Mouse (Mus musculus) heart, embryonic 10.5 days (tissue): ENCODE data around the gene Prrc2b. TPM values are rescaled to one million over a fixed set of nuclear protein-coding genes. Genes with fewer than 3 reads are reported as not detected.

Experiments
- DNase-seq: peaks from one replicate; pipeline ENCODE4 v3.0.0-alpha.2; 2017; ENCODE audit warnings: low spot score
- H3K27ac ChIP-seq: fragments of 300-500 bp; sonication (generic); 2 replicates; pipeline ENCODE4 v1.5.1; 2016; ENCODE audit warnings: mild to moderate bottlenecking
- H3K27me3 ChIP-seq: fragments of 300-500 bp; sonication (generic); 2 replicates; pipeline ENCODE4 v1.6.1; 2016; ENCODE audit warnings: mild to moderate bottlenecking; ENCODE audit not compliant: poor library complexity, insufficient read depth, severe bottlenecking
- H3K36me3 ChIP-seq: fragments of 300-500 bp; sonication (generic); 2 replicates; pipeline ENCODE4 v1.6.1; 2016; ENCODE audit warnings: mild to moderate bottlenecking, moderate library complexity
- H3K4me1 ChIP-seq: fragments of 300-500 bp; sonication (generic); 2 replicates; pipeline ENCODE4 v1.6.1; 2016; ENCODE audit warnings: mild to moderate bottlenecking
- H3K4me3 ChIP-seq: fragments of 300-500 bp; sonication (generic); 2 replicates; pipeline ENCODE4 v1.5.1; 2016; ENCODE audit warnings: mild to moderate bottlenecking, moderate library complexity
- H3K9me3 ChIP-seq: fragments of 300-500 bp; sonication (generic); 2 replicates; pipeline ENCODE4 v1.6.1; 2016; ENCODE audit warnings: mild to moderate bottlenecking, moderate library complexity
- WGBS: fragments of 180-500 bp; shearing (Covaris S2); methylation state at CpG from one replicate; pipeline ENCODE4 v1.1.7; 2016; 5-methylcytosine and 5-hydroxymethylcytosine counted together
- polyA plus RNA-seq: library from polyadenylated mRNA; unstranded; fragments of >200 nt; fragmentation: Nextera tagmentation; extraction: Ambion mirVana; gene quantifications from 2 replicates; pipeline ENCODE4 v1.2.1, GENCODE M21; 2016

Gene Prrc2b
- polyA plus RNA-seq, 1 experiment from 2014 or later, result 54.6 TPM

- H3K9me3 ChIP-seq, result no peaks in the 10 kb centered on the region
- WGBS, result 56% methylated on average over 6 of the region's 6 CpGs
Observed at GRCm38 (mm10) chr2:32142368-32142767, 8.5 kb upstream of the Prrc2b start.

GRCm38 (mm10) chr2:32144633-32145032 is 6.2 kb upstream of the Prrc2b start:
- no peak overlapping the region for H3K27ac ChIP-seq
- H3K9me3 ChIP-seq, result no peaks in the 10 kb centered on the region
- no peaks in the 10 kb centered on the region for H3K27me3 ChIP-seq
- H3K36me3 ChIP-seq, result no peaks in the 10 kb centered on the region
- no peak overlapping the region for H3K4me3 ChIP-seq
- DNase-seq, result no peak
- WGBS, result 78% methylated on average over 5 of the region's 5 CpGs
- no peaks in the 10 kb centered on the region for H3K4me1 ChIP-seq

More at GRCm38 (mm10) chr2:32142368-32142767, 8.5 kb upstream of the Prrc2b start:
- Histone ChIP-seq H3K27ac (no peak overlapping the region), H3K27me3 (no peaks in the 10 kb centered on the region), H3K4me1 (peaks cover 8% of the 10 kb centered on the region; the same call in 1 of the 2 replicates), H3K36me3 (no peaks in the 10 kb centered on the region), H3K4me3 (no peak overlapping the region)
- DNase-seq, result no peak

- Histone ChIP-seq H3K9me3 (no peaks in the 10 kb centered on the region), H3K4me3 (no peak overlapping the region), H3K27ac (no peak overlapping the region), H3K27me3 (no peaks in the 10 kb centered on the region), H3K36me3 (no peaks in the 10 kb centered on the region), H3K4me1 (peaks cover 10% of the 10 kb centered on the region)
- DNase-seq, result no peak
- WGBS, result 76% methylated on average over 5 of the region's 5 CpGs
Observed at GRCm38 (mm10) chr2:32146617-32147162, 4.2 kb upstream of the Prrc2b start.

GRCm38 (mm10) chr2:32150135-32150534 is 747 bp upstream of the Prrc2b start:
- WGBS, result 12% methylated on average over 1 of the region's 1 CpGs
- Histone ChIP-seq H3K4me1 (peaks cover 40% of the 10 kb centered on the region), H3K4me3 (peak overlapping the region; percentile 93), H3K9me3 (no peaks in the 10 kb centered on the region), H3K27ac (peak overlapping the region; percentile 100), H3K36me3 (no peaks in the 10 kb centered on the region), H3K27me3 (no peaks in the 10 kb centered on the region)
- no peak for DNase-seq

GRCm38 (mm10) chr2:32150562-32150923 is 339 bp upstream of the Prrc2b start:
- Histone ChIP-seq H3K27ac (peak overlapping the region; percentile 100), H3K36me3 (no peaks in the 10 kb centered on the region), H3K4me3 (peak overlapping the region; percentile 93), H3K9me3 (no peaks in the 10 kb centered on the region), H3K4me1 (peaks cover 44% of the 10 kb centered on the region), H3K27me3 (no peaks in the 10 kb centered on the region)
- DNase-seq, result no peak
- 7% methylated on average over 7 of the region's 7 CpGs for WGBS

GRCm38 (mm10) chr2:32151660-32152366 is 931 bp downstream of the Prrc2b start:
- H3K4me3 ChIP-seq, result peak overlapping the region; percentile 93
- no peak for DNase-seq
- WGBS, result 0% methylated on average over 22 of the region's 22 CpGs

GRCm38 (mm10) chr2:32152367-32153034 is 1.6 kb downstream of the Prrc2b start:
- no peaks in the 10 kb centered on the region for H3K36me3 ChIP-seq
- no peak for DNase-seq
- WGBS, result 14% methylated on average over 12 of the region's 12 CpGs
- H3K9me3 ChIP-seq, result no peaks in the 10 kb centered on the region
- no peaks in the 10 kb centered on the region for H3K27me3 ChIP-seq
- H3K4me1 ChIP-seq, result peaks cover 63% of the 10 kb centered on the region
- peak overlapping the region; percentile 100 for H3K27ac ChIP-seq
- peak overlapping the region; percentile 93 for H3K4me3 ChIP-seq

More at GRCm38 (mm10) chr2:32151660-32152366, 931 bp downstream of the Prrc2b start:
- peak overlapping the region; percentile 100 for H3K27ac ChIP-seq
- no peaks in the 10 kb centered on the region for H3K9me3 ChIP-seq
- no peaks in the 10 kb centered on the region for H3K36me3 ChIP-seq
- H3K4me1 ChIP-seq, result peaks cover 56% of the 10 kb centered on the region
- no peaks in the 10 kb centered on the region for H3K27me3 ChIP-seq

GRCm38 (mm10) chr2:32153041-32153790 is 2.3 kb downstream of the Prrc2b start:
- WGBS, result 11% methylated on average over 13 of the region's 13 CpGs
- Histone ChIP-seq H3K4me1 (peaks cover 69% of the 10 kb centered on the region), H3K4me3 (peak overlapping the region; percentile 93), H3K27me3 (no peaks in the 10 kb centered on the region), H3K9me3 (no peaks in the 10 kb centered on the region), H3K27ac (peak overlapping the region; percentile 100), H3K36me3 (no peaks in the 10 kb centered on the region)
- no peak for DNase-seq

GRCm38 (mm10) chr2:32153791-32154119 is 2.9 kb downstream of the Prrc2b start:
- H3K4me3 ChIP-seq, result peak overlapping the region; percentile 93
- WGBS, result 40% methylated on average over 4 of the region's 4 CpGs
- DNase-seq, result no peak
- H3K36me3 ChIP-seq, result no peaks in the 10 kb centered on the region
- peaks cover 74% of the 10 kb centered on the region for H3K4me1 ChIP-seq
- no peaks in the 10 kb centered on the region for H3K27me3 ChIP-seq
- H3K9me3 ChIP-seq, result no peaks in the 10 kb centered on the region
- peak overlapping the region; percentile 100 for H3K27ac ChIP-seq

GRCm38 (mm10) chr2:32154334-32154997 is 3.6 kb downstream of the Prrc2b start:
- no peaks in the 10 kb centered on the region for H3K36me3 ChIP-seq
- peak overlapping the region; percentile 93 for H3K4me3 ChIP-seq
- no peaks in the 10 kb centered on the region for H3K27me3 ChIP-seq
- WGBS, result 17% methylated on average over 9 of the region's 9 CpGs
- no peak for DNase-seq
- H3K9me3 ChIP-seq, result no peaks in the 10 kb centered on the region
- H3K4me1 ChIP-seq, result peaks cover 82% of the 10 kb centered on the region
- H3K27ac ChIP-seq, result peak overlapping the region; percentile 100

GRCm38 (mm10) chr2:32154998-32155541 is 4.2 kb downstream of the Prrc2b start:
- WGBS, result 38% methylated on average over 7 of the region's 7 CpGs
- Histone ChIP-seq H3K4me1 (peaks cover 85% of the 10 kb centered on the region), H3K36me3 (peaks cover 5% of the 10 kb centered on the region), H3K9me3 (no peaks in the 10 kb centered on the region), H3K27ac (peak overlapping the region; percentile 100), H3K4me3 (peak overlapping the region; percentile 93), H3K27me3 (no peaks in the 10 kb centered on the region)
- no peak for DNase-seq

GRCm38 (mm10) chr2:32155614-32156013 is 4.7 kb downstream of the Prrc2b start:
- Histone ChIP-seq H3K36me3 (peaks cover 11% of the 10 kb centered on the region), H3K9me3 (no peaks in the 10 kb centered on the region), H3K4me3 (0 out of 2 replicates have a peak overlapping the region, but pooled peaks have one; percentile 16), H3K27ac (no peak overlapping the region; the same call in 1 of the 2 replicates), H3K4me1 (peaks cover 85% of the 10 kb centered on the region), H3K27me3 (no peaks in the 10 kb centered on the region)
- WGBS, result 32% methylated on average over 6 of the region's 6 CpGs
- no peak for DNase-seq
